Mouse (Mus musculus) bone marrow, adult 2 months (tissue): ENCODE measurements around the gene Grm1.

Experiments used
- CTCF ChIP-seq: fragments of 200-500 bp; IDR thresholded peaks from 2 replicates; pipeline ENCODE4 v1.5.1; 2011; ENCODE audit warnings: low read length, control low read depth; ENCODE audit not compliant: control insufficient read depth, insufficient read depth
- POLR2A ChIP-seq: fragments of 200-500 bp; IDR thresholded peaks from 2 replicates; pipeline ENCODE4 v1.6.1; 2011; ENCODE audit warnings: low read depth, mild to moderate bottlenecking, control low read depth, low read length, borderline replicate concordance; ENCODE audit not compliant: control insufficient read depth

DNA sequence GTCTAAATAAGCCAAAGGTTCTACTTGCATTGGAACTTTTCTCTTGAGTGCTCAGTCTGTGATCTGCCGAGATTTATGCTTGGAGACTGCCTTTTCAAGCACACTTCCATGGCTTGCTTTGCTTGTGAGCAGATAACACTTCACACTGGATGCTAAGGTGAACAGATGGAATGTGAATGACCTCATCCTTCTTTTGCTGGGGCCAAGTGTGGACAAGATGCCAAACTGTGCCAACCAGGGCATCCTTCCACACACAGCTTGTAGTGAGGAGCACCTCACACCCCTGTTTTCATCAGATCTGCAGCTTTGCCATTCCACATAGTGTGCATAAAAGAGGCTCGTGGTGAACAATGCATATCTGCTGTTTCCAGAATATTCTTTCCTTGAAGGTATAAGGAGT lies 371.3 kb downstream of the Grm1 start:
- no peak for TF ChIP-seq POLR2A
- TF ChIP-seq CTCF = no peak
